Mouse (Mus musculus) erythroblast, embryonic 14.5 days (primary cell): ENCODE data around the gene Ppp1r9a. TPM values are rescaled to one million over a fixed set of nuclear protein-coding genes. Genes with fewer than 3 reads are reported as not detected.

Source experiments
- H3K27me3 ChIP-seq: 2 replicates; pipeline ENCODE4 v1.6.1; 2012; ENCODE audit warnings: inconsistent platforms; ENCODE audit not compliant: control insufficient read depth
- H3K36me3 ChIP-seq: 2 replicates; pipeline ENCODE4 v1.6.1; 2012; ENCODE audit warnings: mild to moderate bottlenecking, inconsistent platforms; ENCODE audit not compliant: control insufficient read depth
- H3K4me1 ChIP-seq: 2 replicates; pipeline ENCODE4 v1.6.1; 2012; ENCODE audit warnings: inconsistent platforms; ENCODE audit not compliant: control insufficient read depth
- H3K4me3 ChIP-seq: replicated peaks from 2 replicates; pipeline ENCODE3; 2012; ENCODE audit warnings: moderate library complexity, mild to moderate bottlenecking, inconsistent platforms
- H3K9me3 ChIP-seq: 2 replicates; pipeline ENCODE4 v1.6.1; 2012; ENCODE audit warnings: low read length, inconsistent platforms, mixed read lengths; ENCODE audit not compliant: control insufficient read depth
- GATA1 ChIP-seq: IDR thresholded peaks from 2 replicates; pipeline ENCODE4 v1.6.1; 2012; ENCODE audit warnings: low read length, inconsistent platforms, mixed read lengths
- TAL1 ChIP-seq: IDR thresholded peaks from 3 replicates; pipeline ENCODE4 v1.6.1; 2012; ENCODE audit warnings: low read length, inconsistent platforms, mixed read lengths
- polyA plus RNA-seq: library from polyadenylated mRNA; stranded (reverse); fragments of >175 nt; gene quantifications from 2 replicates; pipeline ENCODE4 v1.2.3, GENCODE M21; 2012

Gene Ppp1r9a
- polyA plus RNA-seq, 1 experiment = 0.02 TPM

- peaks cover 8% of the 10 kb centered on the region for H3K4me1 ChIP-seq
- no peaks in the 10 kb centered on the region for H3K27me3 ChIP-seq
- no peaks in the 10 kb centered on the region for H3K9me3 ChIP-seq
- H3K4me3 ChIP-seq = no peak overlapping the region
- no peak for TF ChIP-seq TAL1
- no peak for TF ChIP-seq GATA1
- H3K36me3 ChIP-seq = peaks cover 2% of the 10 kb centered on the region; the same call in 1 of the 2 replicates
Observed at GRCm38 (mm10) chr6:5113103-5113502, 210.4 kb downstream of the Ppp1r9a start.

GRCm38 (mm10) chr6:5113734-5114133 is 211.0 kb downstream of the Ppp1r9a start:
- Histone ChIP-seq H3K36me3 (peaks cover 2% of the 10 kb centered on the region; the same call in 1 of the 2 replicates), H3K27me3 (no peaks in the 10 kb centered on the region), H3K9me3 (no peaks in the 10 kb centered on the region), H3K4me1 (peaks cover 8% of the 10 kb centered on the region), H3K4me3 (no peak overlapping the region)
- TF ChIP-seq GATA1 = no peak
- no peak for TF ChIP-seq TAL1

GRCm38 (mm10) chr6:5114857-5115256 is 212.1 kb downstream of the Ppp1r9a start:
- Histone ChIP-seq H3K36me3 (peaks cover 2% of the 10 kb centered on the region; the same call in 1 of the 2 replicates), H3K4me3 (no peak overlapping the region), H3K4me1 (peaks cover 7% of the 10 kb centered on the region), H3K27me3 (no peaks in the 10 kb centered on the region), H3K9me3 (no peaks in the 10 kb centered on the region)
- no peak for TF ChIP-seq TAL1
- no peak for TF ChIP-seq GATA1

- Histone ChIP-seq H3K27me3 (no peaks in the 10 kb centered on the region), H3K4me3 (no peak overlapping the region), H3K9me3 (no peaks in the 10 kb centered on the region), H3K4me1 (no peaks in the 10 kb centered on the region), H3K36me3 (peaks cover 2% of the 10 kb centered on the region; the same call in 1 of the 2 replicates)
- TF ChIP-seq GATA1 (no peak), TAL1 (no peak)
Observed at GRCm38 (mm10) chr6:5119181-5119910, 216.6 kb downstream of the Ppp1r9a start.

- Histone ChIP-seq H3K9me3 (no peaks in the 10 kb centered on the region), H3K36me3 (peaks cover 2% of the 10 kb centered on the region; the same call in 1 of the 2 replicates), H3K4me1 (no peaks in the 10 kb centered on the region), H3K27me3 (no peaks in the 10 kb centered on the region), H3K4me3 (no peak overlapping the region)
- TF ChIP-seq GATA1 = no peak
Observed at GRCm38 (mm10) chr6:5120229-5120628, 217.5 kb downstream of the Ppp1r9a start.

GRCm38 (mm10) chr6:5129364-5130093 is 226.8 kb downstream of the Ppp1r9a start:
- no peak for TF ChIP-seq GATA1
- no peak for TF ChIP-seq TAL1
- Histone ChIP-seq H3K9me3 (no peaks in the 10 kb centered on the region), H3K4me1 (peaks cover 2% of the 10 kb centered on the region; the same call in 1 of the 2 replicates), H3K36me3 (peaks cover 2% of the 10 kb centered on the region; the same call in 1 of the 2 replicates), H3K27me3 (no peaks in the 10 kb centered on the region), H3K4me3 (no peak overlapping the region)

GRCm38 (mm10) chr6:5134986-5135385 is 232.3 kb downstream of the Ppp1r9a start:
- TF ChIP-seq TAL1 (no peak), GATA1 (no peak)
- no peaks in the 10 kb centered on the region for H3K27me3 ChIP-seq

GRCm38 (mm10) chr6:5136046-5136445 is 233.3 kb downstream of the Ppp1r9a start:
- H3K9me3 ChIP-seq = no peaks in the 10 kb centered on the region
- H3K36me3 ChIP-seq = peaks cover 2% of the 10 kb centered on the region; the same call in 1 of the 2 replicates
- H3K27me3 ChIP-seq = no peaks in the 10 kb centered on the region
- no peak overlapping the region for H3K4me3 ChIP-seq
- TF ChIP-seq TAL1 (no peak), GATA1 (no peak)
- H3K4me1 ChIP-seq = no peaks in the 10 kb centered on the region

More at GRCm38 (mm10) chr6:5134986-5135385, 232.3 kb downstream of the Ppp1r9a start:
- no peak overlapping the region for H3K4me3 ChIP-seq
- peaks cover 2% of the 10 kb centered on the region; the same call in 1 of the 2 replicates for H3K4me1 ChIP-seq
- H3K9me3 ChIP-seq = no peaks in the 10 kb centered on the region
- peaks cover 2% of the 10 kb centered on the region; the same call in 1 of the 2 replicates for H3K36me3 ChIP-seq

- Histone ChIP-seq H3K4me3 (no peak overlapping the region), H3K4me1 (no peaks in the 10 kb centered on the region), H3K27me3 (no peaks in the 10 kb centered on the region), H3K36me3 (peaks cover under 1% of the 10 kb centered on the region; the same call in 1 of the 2 replicates), H3K9me3 (no peaks in the 10 kb centered on the region)
- TF ChIP-seq TAL1 (no peak), GATA1 (no peak)
Observed at GRCm38 (mm10) chr6:5138875-5139631, 236.3 kb downstream of the Ppp1r9a start.
